Mouse (Mus musculus): ENCODE data around the gene Slc44a2. TPM values are rescaled to one million over a fixed set of nuclear protein-coding genes. Genes with fewer than 3 reads are reported as not detected.

Slc44a2 gene
- total and polyA plus RNA-seq, 2 experiments from 2014 or later: 48.9 to 63.1 TPM

- ATAC-seq (no peak), DNase-seq (no peak)
- no peak for TF ChIP-seq CTCF (IDR thresholded peaks at IDR 0.05; ENCODE audit: low read depth)
- Histone ChIP-seq H3K4me3 (ENCODE audit: low read depth, low read length) (no peak overlapping the region), H3K27me3 (ENCODE audit: insufficient read depth, low read length) (no peaks in the 10 kb centered on the region), H3K4me1 (ENCODE audit: insufficient read depth) (peaks cover 13% of the 10 kb centered on the region), H3K4me2 (ENCODE audit: low read depth) (peak overlapping the region; percentile 76), H3K9ac (no peak overlapping the region), H3K27ac (ENCODE audit: low read depth, low read length) (no peak overlapping the region), H3K9me3 (ENCODE audit: low read length) (no peaks in the 10 kb centered on the region), H3K36me3 (ENCODE audit: insufficient read depth) (no peaks in the 10 kb centered on the region; the same call in 1 of the 2 replicates)
- 74% methylated on average over 2 of the region's 2 CpGs for WGBS
Measured at GRCm38 (mm10) chr9:21370876-21371275, 50.4 kb downstream of the Slc44a2 start.

GRCm38 (mm10) chr9:21372508-21372907, 52.0 kb downstream of the Slc44a2 start:
- 83% methylated on average over 1 of the region's 1 CpGs for WGBS

GRCm38 (mm10) chr9:21379195-21379594, 58.7 kb downstream of the Slc44a2 start:
- Histone ChIP-seq H3K9ac (no peak overlapping the region), H3K9me3 (ENCODE audit: low read length) (no peaks in the 10 kb centered on the region), H3K4me2 (ENCODE audit: low read depth) (no peak overlapping the region), H3K36me3 (ENCODE audit: insufficient read depth) (peaks cover 5% of the 10 kb centered on the region; the same call in 1 of the 2 replicates), H3K27ac (ENCODE audit: low read depth, low read length) (no peak overlapping the region), H3K4me3 (ENCODE audit: low read depth, low read length) (no peak overlapping the region), H3K27me3 (ENCODE audit: insufficient read depth, low read length) (no peaks in the 10 kb centered on the region), H3K4me1 (ENCODE audit: insufficient read depth) (no peaks in the 10 kb centered on the region)
- DNase-seq (no peak), ATAC-seq (no peak)
- no peak for TF ChIP-seq CTCF (IDR thresholded peaks at IDR 0.05; ENCODE audit: low read depth)
- WGBS: 83% methylated on average over 3 of the region's 3 CpGs

More at GRCm38 (mm10) chr9:21372508-21372907, 52.0 kb downstream of the Slc44a2 start:
- no peak overlapping the region for H3K27ac ChIP-seq (ENCODE audit: low read depth, low read length)
- no peak for ATAC-seq
- H3K4me1 ChIP-seq (ENCODE audit: insufficient read depth): peaks cover 13% of the 10 kb centered on the region
- H3K4me3 ChIP-seq (ENCODE audit: low read depth, low read length): no peak overlapping the region
- H3K27me3 ChIP-seq (ENCODE audit: insufficient read depth, low read length): no peaks in the 10 kb centered on the region
- TF ChIP-seq CTCF (IDR thresholded peaks at IDR 0.05; ENCODE audit: low read depth): no peak
- DNase-seq: no peak
- H3K9me3 ChIP-seq (ENCODE audit: low read length): no peaks in the 10 kb centered on the region
- H3K4me2 ChIP-seq (ENCODE audit: low read depth): no peak overlapping the region
- no peak overlapping the region for H3K9ac ChIP-seq
- no peaks in the 10 kb centered on the region; the same call in 1 of the 2 replicates for H3K36me3 ChIP-seq (ENCODE audit: insufficient read depth)

GRCm38 (mm10) chr9:21380868-21381267, 60.4 kb downstream of the Slc44a2 start:
- no peak for TF ChIP-seq CTCF (IDR thresholded peaks at IDR 0.05; ENCODE audit: low read depth)
- DNase-seq: no peak
- no peak for ATAC-seq
- Histone ChIP-seq H3K9me3 (ENCODE audit: low read length) (no peaks in the 10 kb centered on the region), H3K36me3 (ENCODE audit: insufficient read depth) (peaks cover 5% of the 10 kb centered on the region; the same call in 1 of the 2 replicates), H3K27ac (ENCODE audit: low read depth, low read length) (no peak overlapping the region), H3K4me3 (ENCODE audit: low read depth, low read length) (no peak overlapping the region), H3K9ac (no peak overlapping the region), H3K27me3 (ENCODE audit: insufficient read depth, low read length) (no peaks in the 10 kb centered on the region), H3K4me1 (ENCODE audit: insufficient read depth) (no peaks in the 10 kb centered on the region), H3K4me2 (ENCODE audit: low read depth) (no peak overlapping the region)

- no peak for TF ChIP-seq CTCF (IDR thresholded peaks at IDR 0.05; ENCODE audit: low read depth)
Measured at GRCm38 (mm10) chr9:21383966-21384365, 63.5 kb downstream of the Slc44a2 start.

GRCm38 (mm10) chr9:21392646-21393175, 72.2 kb downstream of the Slc44a2 start:
- no peak overlapping the region for H3K4me2 ChIP-seq (ENCODE audit: low read depth)
- H3K9ac ChIP-seq: no peak overlapping the region
- H3K4me3 ChIP-seq (ENCODE audit: low read depth, low read length): no peak overlapping the region
- peaks cover 90% of the 10 kb centered on the region for H3K36me3 ChIP-seq (ENCODE audit: insufficient read depth)
- no peaks in the 10 kb centered on the region for H3K4me1 ChIP-seq (ENCODE audit: insufficient read depth)
- WGBS: 90% methylated on average over 10 of the region's 10 CpGs
- no peaks in the 10 kb centered on the region for H3K27me3 ChIP-seq (ENCODE audit: insufficient read depth, low read length)
- H3K27ac ChIP-seq (ENCODE audit: low read depth, low read length): no peak overlapping the region
- DNase-seq: no peak
- no peak for TF ChIP-seq CTCF (IDR thresholded peaks at IDR 0.05; ENCODE audit: low read depth)
- no peak for ATAC-seq
- no peaks in the 10 kb centered on the region for H3K9me3 ChIP-seq (ENCODE audit: low read length)

More at GRCm38 (mm10) chr9:21383966-21384365, 63.5 kb downstream of the Slc44a2 start:
- H3K27me3 ChIP-seq (ENCODE audit: insufficient read depth, low read length): no peaks in the 10 kb centered on the region
- no peak for DNase-seq
- H3K27ac ChIP-seq (ENCODE audit: low read depth, low read length): no peak overlapping the region
- no peak overlapping the region for H3K9ac ChIP-seq
- no peaks in the 10 kb centered on the region for H3K9me3 ChIP-seq (ENCODE audit: low read length)
- H3K36me3 ChIP-seq (ENCODE audit: insufficient read depth): peaks cover 18% of the 10 kb centered on the region
- no peaks in the 10 kb centered on the region for H3K4me1 ChIP-seq (ENCODE audit: insufficient read depth)
- no peak overlapping the region for H3K4me3 ChIP-seq (ENCODE audit: low read depth, low read length)
- no peak for ATAC-seq
- no peak overlapping the region for H3K4me2 ChIP-seq (ENCODE audit: low read depth)

- no peak overlapping the region for H3K9ac ChIP-seq
- no peak overlapping the region for H3K4me2 ChIP-seq (ENCODE audit: low read depth)
- H3K36me3 ChIP-seq (ENCODE audit: insufficient read depth): peaks cover 94% of the 10 kb centered on the region
- WGBS: 85% methylated on average over 3 of the region's 3 CpGs
- H3K27me3 ChIP-seq (ENCODE audit: insufficient read depth, low read length): no peaks in the 10 kb centered on the region
- no peaks in the 10 kb centered on the region for H3K9me3 ChIP-seq (ENCODE audit: low read length)
- TF ChIP-seq CTCF (IDR thresholded peaks at IDR 0.05; ENCODE audit: low read depth): no peak
- H3K4me1 ChIP-seq (ENCODE audit: insufficient read depth): no peaks in the 10 kb centered on the region
- ATAC-seq (no peak), DNase-seq (no peak)
- H3K27ac ChIP-seq (ENCODE audit: low read depth, low read length): no peak overlapping the region
- H3K4me3 ChIP-seq (ENCODE audit: low read depth, low read length): no peak overlapping the region
Measured at GRCm38 (mm10) chr9:21395692-21396091, 75.2 kb downstream of the Slc44a2 start.

Measured in forebrain, postnatal 0 days (tissue).